Mouse (Mus musculus) heart, postnatal 25 days (tissue): ENCODE measurements around the gene Morc4. TPM values are rescaled to one million over a fixed set of nuclear protein-coding genes. Genes with fewer than 3 reads are reported as not detected.

Experiments
- DNase-seq: peaks from one replicate; pipeline ENCODE4 v3.0.0; 2022; ENCODE audit warnings: low spot score
- intact Hi-C: fragments of 180-260 bp; cut with DNase I; formaldehyde crosslinking; loops from one replicate; pipeline ENCODE4 v1.15.1; 2025
- total RNA-seq, 2 experiments: library from RNA; stranded (reverse); gene quantifications; 2 replicates each; pipeline ENCODE4 v1.2.3; 2021

The Morc4 gene
- total RNA-seq, 2 experiments from 2014 or later: 5.2 to 5.3 TPM

DNA sequence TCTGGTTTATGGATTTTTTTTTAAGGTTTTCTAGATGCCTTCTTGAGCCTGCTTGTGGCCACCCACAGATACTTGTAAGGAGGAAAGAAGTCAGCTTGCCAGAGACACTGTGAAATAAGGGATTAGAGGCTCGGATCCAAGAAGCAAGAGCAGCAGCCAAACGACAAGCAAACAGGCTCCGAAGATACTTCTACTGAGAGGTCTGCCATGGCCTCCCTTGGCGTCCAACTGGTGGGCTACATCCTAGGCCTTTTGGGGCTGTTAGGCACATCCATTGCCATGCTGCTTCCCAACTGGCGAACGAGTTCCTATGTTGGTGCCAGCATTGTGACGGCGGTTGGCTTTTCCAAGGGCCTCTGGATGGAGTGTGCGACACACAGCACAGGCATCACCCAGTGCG is 63.0 kb downstream of the Morc4 start:
- no peak for DNase-seq
- intact Hi-C loops: no loop called here

DNA sequence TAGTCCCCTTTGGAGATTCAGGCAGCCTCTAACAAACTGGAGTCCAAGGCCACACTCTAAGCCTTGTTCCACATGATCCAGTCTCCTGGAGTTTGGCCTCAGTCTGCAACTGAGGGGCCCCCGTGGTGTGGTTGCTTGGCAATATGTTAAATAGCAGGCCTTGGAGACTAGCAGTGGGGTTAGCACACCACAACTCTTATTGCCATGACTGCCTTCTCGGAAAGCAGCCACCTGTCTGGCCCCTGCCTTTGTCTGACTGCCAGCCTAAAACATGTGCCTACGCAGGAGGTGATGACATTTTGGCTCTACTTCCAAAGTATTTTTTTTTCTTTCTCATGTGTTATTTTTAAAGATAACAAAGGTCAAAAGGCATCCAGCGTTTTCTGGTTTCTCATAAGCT is 63.4 kb downstream of the Morc4 start:
- DNase-seq: no peak
- intact Hi-C loops: no loop called here

DNA sequence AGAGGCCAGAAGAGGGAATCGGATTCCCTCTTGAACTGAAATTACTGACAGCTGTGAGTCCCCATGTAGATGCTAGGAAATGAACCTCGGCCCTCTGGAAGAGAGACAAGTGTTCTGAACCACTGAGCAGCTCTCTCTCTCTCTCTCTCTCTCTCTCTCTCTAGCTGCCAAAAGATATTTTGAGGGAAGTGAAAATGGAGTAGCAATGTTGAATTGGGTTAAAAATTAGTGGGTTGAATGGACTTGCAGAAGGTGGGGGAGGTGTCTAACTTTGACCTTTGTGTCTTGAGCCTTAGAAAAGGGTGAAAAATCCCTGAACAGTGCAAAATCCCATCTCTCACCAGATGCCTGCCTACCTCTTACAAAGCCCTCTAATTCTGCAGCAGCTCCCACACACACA is 64.1 kb downstream of the Morc4 start:
- DNase-seq: no peak

DNA sequence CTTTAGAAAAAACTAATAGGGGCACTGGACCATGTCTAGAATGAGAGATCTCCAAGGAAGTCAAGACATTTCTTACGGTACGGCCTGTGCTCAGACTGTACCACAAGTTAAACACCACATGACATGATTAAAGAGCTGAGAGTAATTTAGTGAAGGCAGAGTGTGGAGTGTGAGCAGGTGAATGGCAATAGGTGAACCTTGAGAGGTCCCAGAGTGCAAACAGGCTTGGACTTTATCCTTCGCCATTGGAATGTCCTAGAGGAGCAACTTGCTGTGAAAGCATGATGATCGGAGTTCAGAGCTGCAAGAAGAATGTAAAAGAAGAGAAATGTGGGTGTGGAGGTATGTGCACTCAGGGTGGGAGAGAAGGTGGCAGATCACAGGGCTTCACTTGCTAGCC is 65.6 kb downstream of the Morc4 start:
- no peak for DNase-seq
- intact Hi-C loops: no loop called here

More for the DNA sequence above, 64.1 kb downstream of the Morc4 start:
- intact Hi-C loops: no loop called here

DNA sequence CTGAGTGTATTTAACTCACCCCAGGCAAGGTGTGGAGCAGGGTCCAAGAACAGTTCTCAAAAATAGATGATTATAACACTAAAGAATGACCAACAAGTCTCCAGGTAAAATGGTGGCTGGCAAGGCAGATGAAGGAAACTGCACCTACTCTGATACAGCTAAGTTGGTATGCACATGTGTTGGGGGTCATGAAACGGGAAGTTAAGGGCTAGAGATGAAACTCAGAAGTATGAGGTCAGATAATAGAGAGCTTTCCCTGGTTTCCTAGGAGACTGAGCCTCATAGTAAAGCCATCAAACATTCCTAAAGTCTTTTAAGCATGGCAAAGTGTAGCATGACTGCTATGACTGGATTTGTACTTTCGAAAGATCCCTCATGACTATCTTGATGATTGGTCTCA is 68.4 kb downstream of the Morc4 start:
- intact Hi-C loops: no loop called here
- no peak for DNase-seq

DNA sequence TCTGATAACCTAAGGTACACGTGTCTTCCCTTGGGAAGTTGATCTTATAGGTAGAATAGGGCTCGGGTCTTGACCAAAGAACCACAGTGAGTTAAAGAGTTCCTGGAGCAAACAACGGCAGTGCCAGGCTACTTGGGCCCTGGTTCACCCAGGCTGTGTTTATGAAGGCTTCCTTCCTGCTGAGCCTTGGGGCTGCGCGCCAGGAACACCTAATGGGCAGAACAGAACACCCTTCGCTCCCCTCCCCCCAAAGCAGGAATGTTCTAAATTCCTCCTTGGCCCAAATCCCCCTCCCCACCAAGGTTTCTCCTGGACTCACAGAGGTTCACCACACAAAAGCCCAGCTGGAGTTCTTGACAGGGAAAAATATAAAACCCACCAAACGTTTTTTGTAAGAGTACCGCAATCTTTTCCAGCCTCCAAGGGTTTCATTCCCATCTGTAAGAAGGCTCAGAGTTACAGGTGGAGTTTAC is 71.0 kb downstream of the Morc4 start, which contains the start of gene Cldn2:
Cldn2 (plus strand) TSS at position 423 of the 473 bp plus-strand sequence.
- intact Hi-C loops: no loop called here
- DNase-seq: no peak

DNA sequence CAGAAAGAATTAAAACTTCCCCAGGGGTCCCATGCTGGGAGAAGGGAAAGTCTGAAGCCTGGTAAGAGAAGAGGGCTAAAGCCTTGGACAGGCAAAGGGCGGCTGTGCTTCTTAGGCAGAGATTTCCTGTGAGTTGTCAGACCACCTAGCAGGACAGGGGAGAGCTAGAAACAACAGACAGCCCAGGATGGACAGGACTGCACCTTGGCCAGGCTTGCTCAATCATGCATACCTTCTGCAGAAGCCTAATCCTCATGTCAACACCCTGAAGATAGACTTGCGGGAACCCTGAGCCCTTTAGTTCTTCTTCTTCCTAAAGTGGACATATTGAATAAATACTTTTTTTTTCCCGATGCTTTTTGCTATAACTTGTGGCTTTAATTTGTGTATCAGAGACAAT is 71.5 kb downstream of the Morc4 start:
- DNase-seq: no peak
- intact Hi-C loops: no loop called here

DNA sequence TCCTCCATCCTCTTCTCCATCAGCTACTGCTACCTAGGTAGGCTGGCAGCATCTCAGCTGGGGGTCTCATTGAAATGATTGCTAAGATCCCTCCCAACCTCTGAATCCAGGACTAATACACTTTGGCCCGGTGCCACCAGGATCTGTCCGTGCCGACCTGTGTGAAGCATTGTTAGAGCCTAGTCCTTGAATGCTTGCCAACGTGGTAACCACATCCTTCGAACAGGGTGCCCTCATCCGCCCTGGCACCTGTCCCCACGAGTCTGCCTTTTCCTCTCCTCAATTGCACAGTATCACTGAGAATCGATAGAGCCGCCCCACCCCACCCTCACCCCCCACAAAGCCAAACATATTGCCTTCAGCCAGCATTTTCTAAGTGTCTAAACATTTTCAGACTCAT is 73.6 kb downstream of the Morc4 start:
- DNase-seq: no peak
- intact Hi-C loops: no loop called here

DNA sequence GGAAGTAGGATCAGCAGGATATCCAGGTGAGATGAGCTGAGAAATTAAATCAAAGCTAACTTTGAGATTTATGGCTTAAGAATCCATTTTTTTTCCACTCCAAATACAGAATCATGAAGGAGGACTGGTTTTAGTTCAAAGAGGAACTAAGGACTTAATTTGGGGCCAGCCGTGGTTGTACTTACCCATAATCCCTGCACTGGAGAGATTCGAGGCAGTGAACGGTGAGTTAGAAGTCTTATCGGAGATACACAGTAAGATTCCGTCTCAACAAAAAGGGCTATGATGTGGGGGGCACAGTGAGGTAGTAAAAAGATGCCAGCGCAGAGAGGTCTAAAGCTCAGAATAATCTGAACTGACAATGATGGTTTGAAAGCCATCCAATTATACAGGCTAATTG is 75.4 kb downstream of the Morc4 start:
- no peak for DNase-seq
- intact Hi-C loops: no loop called here

DNA sequence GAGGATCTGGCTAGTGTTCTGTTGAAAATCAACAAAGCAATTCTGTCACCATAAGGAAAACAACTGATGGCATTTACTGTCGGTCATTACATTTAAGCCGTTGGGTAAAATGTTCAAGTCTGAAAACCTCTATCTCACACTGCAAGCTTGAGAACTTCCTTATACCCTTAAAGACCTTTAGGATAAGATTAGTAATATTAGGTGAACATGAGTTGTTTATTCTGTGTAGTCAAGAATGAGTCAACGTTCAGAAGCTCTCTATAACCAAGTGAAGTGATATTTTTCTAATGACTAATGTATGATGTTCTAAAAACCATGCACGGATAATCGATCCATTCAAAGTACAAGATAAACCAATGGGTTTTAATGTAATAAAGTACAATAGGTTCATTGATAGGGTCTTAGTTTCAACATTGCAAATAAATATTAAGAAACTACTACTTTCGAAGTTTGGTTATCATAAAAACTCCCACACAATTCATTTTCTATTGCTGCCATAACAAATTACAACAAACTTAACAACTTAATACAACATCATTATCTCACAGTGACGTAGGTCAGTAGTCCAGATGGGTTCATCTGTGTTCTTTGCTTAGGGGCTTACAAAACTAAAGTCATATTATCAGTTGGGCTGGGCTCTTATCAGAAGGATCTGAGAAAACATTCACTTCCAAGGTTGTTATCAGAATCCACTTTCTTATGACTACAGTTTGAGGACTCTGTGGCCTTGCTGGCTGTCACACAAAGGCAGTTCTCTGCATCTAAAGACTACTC is 77.2 kb downstream of the Morc4 start:
- intact Hi-C loops: no loop called here

DNA sequence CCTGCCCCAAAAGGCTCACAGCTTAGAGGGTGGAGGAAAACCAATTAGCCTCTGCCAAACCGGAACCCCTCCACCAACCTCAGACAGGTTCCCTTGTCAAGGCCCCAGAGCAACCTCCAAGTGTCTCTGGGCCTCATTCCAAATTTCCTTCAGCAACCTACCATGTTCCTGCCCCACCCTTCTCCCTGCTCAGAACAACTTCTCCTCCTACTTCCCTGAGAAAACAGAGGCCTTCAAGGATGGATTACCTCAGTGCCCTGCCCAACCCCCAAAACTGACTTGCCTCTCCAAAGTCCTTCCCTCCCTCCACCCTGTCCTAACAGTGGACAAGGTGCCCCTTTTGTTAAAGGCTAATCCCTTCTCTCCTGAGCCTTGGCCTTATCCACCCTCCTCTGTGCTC is 85.7 kb downstream of the Morc4 start:
- DNase-seq: no peak
- intact Hi-C loops: no loop called here

More for the DNA sequence above, 77.2 kb downstream of the Morc4 start:
- DNase-seq: no peak

DNA sequence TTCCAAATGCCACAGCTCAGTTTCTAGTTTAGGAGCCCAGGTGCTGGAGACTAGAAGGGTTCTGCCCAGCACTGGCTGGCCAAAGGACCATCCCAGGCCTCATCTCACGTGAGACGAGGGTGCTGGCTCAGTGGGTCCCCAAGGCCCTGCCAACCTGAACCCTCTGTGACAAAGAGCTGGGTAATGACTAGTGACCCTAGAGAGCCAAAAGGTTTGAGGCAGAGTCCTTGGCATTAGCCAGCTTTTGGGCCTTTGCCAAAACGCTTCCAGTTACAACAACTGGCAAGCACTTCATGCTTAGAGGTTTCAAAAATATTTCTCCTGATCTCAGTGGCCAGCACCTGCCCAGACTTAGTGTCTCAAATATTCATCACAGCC is 88.4 kb downstream of the Morc4 start:
- intact Hi-C loops: no loop called here
- no peak for DNase-seq

DNA sequence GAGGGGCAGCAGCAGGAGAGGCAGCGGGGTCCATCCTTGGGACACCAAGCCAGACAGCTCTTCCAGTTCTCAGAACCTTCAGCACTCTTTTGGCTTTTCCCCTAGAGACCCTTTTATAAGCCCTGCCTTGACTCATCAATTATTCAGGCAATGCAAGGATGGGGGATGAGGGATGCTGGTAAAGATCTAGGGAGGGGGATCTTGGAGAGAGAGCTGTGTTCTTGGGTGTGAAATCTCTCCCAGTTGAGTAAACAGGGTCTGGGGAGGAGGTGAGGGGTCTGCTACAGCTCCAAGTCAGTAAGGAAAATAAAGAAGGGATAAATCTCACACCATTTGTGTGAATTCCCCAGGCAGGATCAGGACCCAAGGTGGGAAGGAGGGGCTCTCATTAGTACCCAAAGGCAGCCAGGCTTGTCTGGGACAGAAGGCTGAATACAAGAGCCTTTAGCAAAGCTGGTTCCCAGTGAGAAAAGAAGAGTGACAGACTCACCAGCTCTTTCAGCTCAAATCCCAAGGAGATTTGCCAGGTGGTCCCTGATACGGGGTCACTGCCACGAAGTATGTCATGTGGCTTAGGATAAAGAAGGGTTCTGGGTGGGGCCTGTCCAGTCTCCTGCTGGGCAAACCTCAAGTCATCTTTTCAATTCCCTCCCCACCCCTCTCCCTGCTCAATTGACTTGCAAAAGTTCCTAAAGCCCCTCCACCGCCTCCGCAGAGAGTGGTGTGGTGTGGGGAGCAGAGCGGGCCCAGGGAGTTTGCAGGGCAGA is 89.0 kb downstream of the Morc4 start, which contains the start of gene Ripply1:
Ripply1 (minus strand) TSS at position 76 of the 767 bp plus-strand sequence.
- intact Hi-C loops: no loop called here
- no peak for DNase-seq

DNA sequence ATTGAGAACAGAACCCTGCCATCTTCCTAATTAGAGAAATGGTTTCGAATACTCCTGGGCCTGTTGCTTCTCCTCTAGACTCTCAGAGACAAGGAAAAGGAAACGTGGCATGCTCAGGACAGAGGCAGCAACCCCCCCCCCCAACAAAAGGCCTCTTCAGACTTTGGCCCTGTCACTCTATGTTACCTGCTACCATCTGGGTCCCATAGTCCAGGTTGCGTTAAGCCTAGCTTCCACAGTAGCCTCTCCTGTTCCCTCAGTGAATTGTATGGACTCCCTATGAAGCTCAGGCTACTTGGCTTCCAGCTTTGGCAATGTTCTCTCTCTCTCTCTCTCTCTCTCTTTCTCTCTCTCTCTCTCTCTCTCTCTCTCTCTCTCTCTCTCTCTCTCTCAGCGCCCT is 89.9 kb downstream of the Morc4 start:
- intact Hi-C loops: no loop called here

DNA sequence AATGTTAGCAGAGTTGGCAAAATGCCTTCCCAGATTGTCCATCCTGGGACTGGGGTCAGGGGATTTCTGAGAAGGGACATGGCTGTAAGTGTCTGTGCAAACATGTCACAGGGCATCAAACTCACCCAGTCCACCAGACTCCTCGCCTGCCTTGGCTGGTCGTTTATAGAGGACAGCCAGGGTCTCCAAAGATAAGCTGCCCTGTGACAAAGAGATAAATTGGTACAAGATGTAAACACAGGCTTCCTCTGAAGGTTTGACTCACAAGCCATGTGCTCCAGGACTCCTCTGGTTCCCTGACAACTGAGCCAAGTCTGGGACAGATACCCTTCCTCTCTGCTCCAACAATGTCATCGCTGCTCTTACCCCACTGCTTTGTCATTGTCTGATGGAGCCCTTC is 90.5 kb downstream of the Morc4 start:
- DNase-seq: no peak
- intact Hi-C loops: no loop called here

More for the DNA sequence above, 89.9 kb downstream of the Morc4 start:
- no peak for DNase-seq

DNA sequence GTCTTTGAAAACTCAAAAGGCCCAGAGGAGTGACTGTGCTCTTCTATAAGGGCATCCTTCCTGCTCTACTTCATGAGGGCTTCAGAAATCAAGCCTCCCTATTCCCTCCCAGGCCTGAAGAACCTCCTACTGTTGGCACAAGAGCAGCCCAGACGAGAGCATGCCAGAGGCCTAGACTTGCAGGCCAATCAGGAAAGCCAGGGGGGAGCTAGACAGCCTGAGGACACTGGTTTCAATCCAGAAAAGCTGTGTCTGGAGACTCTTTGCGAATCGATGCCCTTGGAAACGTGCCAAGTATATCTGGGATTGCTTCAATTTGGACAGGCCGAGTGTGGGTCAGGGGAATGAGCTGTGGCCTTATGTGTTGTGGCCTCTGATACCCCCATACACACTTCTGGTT is 92.1 kb downstream of the Morc4 start:
- DNase-seq: no peak
- intact Hi-C loops: no loop called here

DNA sequence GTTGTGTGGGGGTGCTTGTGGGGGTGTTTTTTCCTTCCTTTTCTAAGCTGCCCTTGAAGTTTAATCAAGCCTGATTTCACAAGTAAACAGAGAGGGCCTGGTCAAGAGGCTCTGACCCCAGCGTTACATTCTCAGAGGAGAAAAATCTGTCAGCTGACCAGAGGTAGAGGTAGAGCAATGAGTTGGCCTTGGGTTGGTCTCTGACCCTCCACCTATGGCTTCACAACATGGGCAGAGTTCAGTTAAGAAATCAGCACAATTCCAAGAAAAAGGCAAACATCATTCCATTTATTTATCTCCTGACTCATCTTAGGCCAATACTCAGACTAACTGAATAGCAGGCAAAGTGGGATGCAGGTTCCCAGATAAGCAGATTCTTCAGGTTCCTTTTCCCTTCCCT is 92.6 kb downstream of the Morc4 start:
- intact Hi-C loops: no loop called here
- no peak for DNase-seq

DNA sequence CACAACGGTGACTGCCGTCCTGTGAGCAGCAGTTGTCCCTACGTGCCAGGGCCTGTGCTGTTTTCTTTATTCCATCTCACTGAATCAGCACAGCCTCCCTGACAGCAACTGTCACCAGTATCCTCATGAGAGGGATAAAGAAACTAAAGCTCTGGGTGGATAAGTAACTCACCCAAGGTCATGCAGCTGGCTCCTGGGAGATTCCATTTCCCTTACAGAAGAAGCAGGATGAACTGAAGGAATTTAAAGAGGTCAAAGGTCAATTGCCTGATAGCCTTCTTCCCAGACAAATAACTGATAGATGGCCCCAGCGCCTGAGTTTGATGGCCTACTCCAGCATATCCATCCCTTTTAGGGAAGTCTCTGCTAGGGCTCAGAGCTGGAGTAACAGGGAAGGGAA is 94.1 kb downstream of the Morc4 start:
- intact Hi-C loops: no loop called here
- DNase-seq: no peak

DNA sequence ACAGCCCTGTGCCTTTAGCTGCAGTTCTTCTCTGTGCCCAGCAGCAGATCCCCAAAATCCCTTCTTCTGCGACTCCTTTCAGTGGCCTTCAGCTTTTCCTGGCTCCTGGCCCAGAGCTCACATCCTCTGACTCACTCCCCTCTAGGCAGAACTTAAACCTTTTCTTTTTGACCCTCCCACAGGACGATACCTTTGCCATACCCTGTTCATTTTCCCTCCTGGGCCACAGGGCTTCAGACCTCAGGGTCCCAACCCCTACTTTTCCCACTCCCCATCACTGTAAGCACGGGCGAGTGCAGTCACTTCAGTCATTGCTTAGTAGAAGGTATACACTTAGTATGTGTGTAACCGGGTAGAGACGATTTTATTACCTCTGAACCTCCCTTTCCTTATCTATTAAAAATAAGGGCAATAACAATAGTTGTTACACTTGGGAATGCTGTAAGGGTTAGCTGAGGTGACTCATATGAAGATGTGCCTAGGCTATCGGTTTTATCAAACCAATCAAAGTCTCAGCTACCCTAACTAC is 96.3 kb downstream of the Morc4 start:
- no peak for DNase-seq
- intact Hi-C loops: loop anchor here (2.0 kb wide), 1 partner anchor 58 kb away; no protein-coding TSS in a partner anchor

DNA sequence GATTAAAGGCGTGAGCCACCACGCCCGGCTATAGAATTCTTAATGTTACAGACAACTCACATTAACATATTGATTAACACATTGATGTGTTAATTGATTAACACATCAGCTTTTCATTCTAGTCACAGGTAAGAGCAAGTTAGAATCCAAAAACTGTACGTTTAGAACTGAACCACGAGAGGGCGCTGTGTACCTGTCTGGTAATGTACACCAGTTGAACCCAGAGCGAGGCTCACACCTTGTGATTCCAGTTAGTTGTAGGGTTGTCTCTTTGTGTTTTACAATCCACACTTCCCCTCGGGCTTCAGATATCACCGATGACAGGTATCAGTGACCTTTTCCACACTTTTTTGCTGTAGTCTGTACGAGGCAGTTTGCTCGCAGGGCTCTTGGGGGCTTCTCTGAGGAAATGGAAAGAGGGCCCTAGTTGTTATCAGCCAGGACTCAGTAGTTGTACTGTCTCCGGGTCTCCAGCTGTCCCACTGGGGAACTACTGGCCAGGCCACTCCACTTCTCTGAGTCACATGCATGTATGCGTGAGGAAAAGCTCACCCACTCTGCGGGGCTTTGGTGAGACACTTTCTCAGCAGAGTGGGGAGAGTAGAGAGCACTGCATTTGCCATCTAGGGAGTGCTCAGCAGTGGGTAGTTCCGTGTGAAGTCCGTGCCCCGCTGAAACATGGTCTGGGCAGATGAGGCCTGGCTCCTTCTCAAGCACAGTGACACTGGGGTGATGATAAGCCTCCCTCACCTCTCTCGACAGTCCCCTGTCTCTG is 97.0 kb downstream of the Morc4 start:
- intact Hi-C loops: loop anchor here (2.0 kb wide), 1 partner anchor 58 kb away; no protein-coding TSS in a partner anchor
- DNase-seq: no peak
